Mouse (Mus musculus) gastrocnemius, postnatal 25 days (tissue): Measurements from ENCODE around the gene Mrpl41. TPM values are rescaled to one million over a fixed set of nuclear protein-coding genes. Genes with fewer than 3 reads are reported as not detected.
"Not testable (repeated sequence)": the region's sequence is repeated elsewhere in the genome, so short reads cannot be mapped to it uniquely, and the experiment has no call there.

ENCODE experiments used
- DNase-seq: peaks from one replicate; pipeline ENCODE4 v3.0.0; 2022
- long read RNA-seq, 2 experiments: library from polyadenylated mRNA; stranded (forward); transcript quantifications; one replicate each; pipeline ENCODE4 v2.0.0; 2021
- total RNA-seq, 2 experiments: library from RNA; stranded (reverse); gene quantifications; 1 replicate in 1 of 2; 2 replicates in 1 of 2; pipeline ENCODE4 v1.2.3; 2021

Mrpl41 gene
- total RNA-seq, result 10 to 100 TPM; 38.5 to 46.3 TPM
- long read RNA-seq, experiment 1, transcript Mrpl41-201 (2 exons, 776 nt), result major isoform, 63 of 67 reads
- long read RNA-seq, experiment 1, partial matches to known transcripts, result 0 of 67 reads
- long read RNA-seq, experiment 1, other reads (novel, unspliced or antisense), result 4 of 67 reads
- long read RNA-seq, experiment 2, transcript Mrpl41-201 (2 exons, 776 nt), result major isoform, 64 of 70 reads
- long read RNA-seq, experiment 2, partial matches to known transcripts, result 0 of 70 reads
- long read RNA-seq, experiment 2, other reads (novel, unspliced or antisense), result 6 of 70 reads

DNA sequence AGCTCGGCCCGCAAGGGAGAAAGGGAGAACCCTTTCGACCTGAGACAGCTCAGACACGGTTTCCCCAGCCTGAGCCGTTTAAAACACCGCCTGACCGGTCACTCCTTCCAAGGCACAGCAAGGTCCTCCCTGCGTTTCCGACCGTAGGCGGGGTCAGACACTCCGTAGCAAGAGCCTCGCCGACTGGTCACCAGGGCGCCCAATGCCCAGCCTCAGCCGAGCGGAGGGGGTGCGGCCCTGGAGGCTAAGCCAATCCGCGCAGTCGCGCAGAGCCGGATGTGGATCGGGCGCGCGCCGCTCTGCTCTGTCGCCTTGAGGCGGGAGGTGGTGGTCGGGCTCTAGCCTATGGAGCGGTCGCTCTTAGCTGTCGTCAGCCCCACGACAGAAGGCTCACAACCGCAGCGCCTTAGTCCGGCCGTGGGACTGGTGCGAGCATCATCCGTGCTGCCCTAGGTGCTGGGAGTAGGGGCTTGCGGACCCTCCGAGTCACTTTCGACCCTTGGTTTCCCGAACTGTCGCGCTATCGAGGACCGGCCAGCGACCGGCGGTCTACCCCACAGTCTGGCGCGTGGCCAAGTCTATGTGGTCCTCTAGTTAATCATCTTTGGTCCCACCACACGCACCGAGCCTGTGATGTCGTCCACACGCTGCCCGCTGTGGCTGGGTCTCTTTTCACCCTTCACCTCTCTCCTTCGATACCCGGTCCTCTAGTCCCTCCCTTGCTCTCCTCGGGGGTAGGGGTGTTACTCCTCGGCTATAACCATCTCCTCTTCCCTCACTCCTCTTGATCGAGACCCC is at the start of gene Mrpl41:
Gene Mrpl41, minus strand, starts transcription at position 193 of the 798 bp plus-strand sequence.
- DNase-seq, result peak; percentile 98

DNA sequence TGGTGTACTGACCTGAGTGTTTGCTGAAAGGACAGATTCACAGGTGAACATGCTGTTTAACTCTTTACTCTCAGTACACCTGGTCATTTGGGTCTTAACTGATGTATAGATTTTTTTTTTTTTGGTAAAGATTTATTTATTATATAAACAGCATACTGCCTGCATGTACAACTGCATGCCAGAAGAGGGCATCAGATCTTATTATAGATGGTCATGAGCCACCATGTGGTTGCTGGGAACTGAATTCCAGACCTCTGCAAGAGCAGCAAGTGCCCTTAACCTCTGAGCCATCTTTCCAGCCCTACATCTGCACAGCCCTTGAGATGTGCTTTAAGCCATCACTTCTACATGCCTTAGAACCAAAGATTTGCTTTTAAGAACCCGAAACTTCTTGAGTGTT is 47.8 kb upstream of the Mrpl41 start:
- DNase-seq, result no peak

DNA sequence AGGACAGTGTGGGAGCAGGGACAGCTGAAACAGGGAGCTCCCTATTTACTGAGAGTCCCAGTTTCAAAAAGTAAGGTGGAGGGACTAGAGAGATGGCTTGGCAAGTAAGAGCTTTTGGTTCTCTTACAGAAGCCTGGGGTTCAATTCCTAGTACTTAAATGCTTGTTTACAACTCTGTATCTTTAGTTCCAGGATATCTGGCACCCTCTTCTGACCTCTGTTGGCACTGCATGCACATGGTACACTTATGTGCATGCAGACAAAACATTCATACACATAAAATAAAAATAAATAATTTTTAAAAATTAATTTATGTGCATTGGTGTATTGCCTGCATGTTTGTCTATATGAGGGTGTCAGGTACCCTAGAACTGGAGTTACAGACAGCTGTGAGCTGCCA is 33.4 kb upstream of the Mrpl41 start:
- DNase-seq, result no peak

DNA sequence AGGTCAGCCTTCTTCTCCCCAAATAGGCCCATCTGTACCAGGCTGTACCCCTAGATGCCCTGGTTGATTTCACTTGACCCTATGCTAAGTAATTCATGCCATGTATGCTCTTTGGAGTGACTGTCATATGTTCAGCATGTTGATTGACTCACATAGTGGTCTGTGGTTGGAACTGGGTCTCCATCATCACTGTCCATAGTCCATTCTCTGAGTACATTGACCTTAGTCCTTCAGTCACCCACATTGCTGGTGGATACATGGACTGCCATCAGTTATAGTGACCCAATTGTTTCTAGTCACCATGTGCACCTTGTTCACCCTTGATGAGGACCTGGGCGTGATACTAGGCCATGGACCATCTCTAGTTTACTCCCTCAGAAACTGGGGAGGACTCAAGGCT is 31.9 kb upstream of the Mrpl41 start:
- DNase-seq, result no peak

DNA sequence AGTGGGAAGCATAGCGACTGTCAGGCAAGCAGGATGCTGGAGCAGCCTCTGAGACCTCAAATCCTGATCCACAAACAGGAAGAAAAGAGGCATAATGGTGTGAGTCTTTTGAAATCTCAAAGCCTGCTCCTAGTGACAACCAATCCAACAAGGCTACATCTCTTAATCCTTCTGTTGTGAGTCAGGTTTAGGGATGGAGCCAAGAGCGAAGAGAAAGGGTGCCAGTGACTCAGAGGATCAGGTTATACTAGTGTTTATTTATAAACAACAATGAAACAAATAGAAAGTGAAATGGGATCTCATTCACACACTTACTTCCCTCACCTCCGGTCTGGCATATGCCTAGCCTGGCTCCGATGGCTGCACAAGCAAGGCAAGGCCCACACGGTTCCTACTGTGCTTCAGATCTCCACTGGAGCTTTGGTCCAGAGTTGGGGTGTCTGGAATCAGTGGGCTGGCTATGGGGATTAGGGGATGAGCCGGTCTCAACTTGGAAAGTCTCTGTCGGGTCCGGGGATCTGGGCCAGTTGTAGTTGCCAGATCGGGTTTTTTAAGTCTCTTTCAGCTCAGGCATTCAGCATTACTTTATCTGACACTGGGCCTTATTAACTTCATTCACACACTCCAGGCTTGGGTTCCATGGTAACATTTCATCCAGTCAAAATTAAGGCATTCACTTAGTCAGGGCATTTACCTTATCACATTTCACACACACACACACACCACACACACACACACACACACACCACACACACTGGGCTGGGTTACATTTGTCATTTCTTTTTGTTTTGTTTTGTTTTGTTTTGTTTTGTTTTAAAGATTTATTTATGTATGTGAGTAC is 29.3 kb upstream of the Mrpl41 start:
- no peak for DNase-seq

DNA sequence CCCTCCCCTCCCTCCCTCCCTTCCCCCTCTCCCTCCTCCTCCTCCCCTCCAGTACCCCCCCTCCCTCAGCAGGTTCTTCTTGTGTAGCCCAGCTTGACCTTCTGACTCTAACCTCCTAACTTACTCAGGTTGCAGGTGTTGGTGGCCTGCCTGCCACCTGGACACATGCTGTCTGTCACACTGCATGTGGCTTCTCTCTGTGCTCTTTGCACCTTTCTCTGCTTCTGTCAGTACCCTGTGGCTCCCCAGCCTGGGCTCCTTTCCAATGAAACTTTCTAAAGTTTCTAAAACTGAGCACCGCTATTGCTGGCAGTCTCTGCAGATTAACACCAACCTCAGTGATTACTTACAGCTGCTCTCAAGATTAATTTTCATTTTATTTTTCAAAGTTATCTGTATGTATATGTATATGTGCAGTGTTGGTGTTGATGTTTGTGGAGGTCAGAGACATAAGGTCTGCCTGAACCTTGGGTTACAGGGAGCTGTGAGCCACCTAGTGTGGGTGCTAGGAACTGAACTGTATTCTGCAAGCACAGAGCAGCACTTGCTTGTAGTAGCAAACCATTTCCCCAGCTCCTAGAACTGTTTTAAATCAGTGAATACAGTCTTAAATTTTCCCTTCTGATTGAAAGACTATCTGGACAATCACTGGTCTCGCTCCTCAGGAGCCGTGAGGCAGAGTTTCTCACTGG is 25.8 kb upstream of the Mrpl41 start:
- DNase-seq, result no peak

DNA sequence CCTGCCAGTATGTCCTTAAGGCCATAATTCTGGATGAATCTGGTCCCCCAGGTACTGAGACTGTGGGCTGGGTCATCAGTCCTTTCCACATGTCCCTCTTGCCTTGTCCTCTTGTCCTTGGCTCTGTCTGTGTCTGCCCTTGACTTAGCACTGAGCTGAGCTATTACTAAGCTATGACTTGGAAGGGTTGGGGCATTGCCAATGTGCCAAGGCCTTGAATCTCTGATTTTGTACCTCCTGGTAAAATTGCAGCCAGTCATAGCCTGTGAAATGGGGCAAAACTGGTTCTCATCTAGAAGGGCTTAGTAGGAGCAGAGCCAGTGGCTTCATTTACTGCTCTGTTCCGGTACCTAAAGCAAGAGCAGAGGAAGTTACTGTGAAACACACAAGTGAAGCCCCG is 21.6 kb upstream of the Mrpl41 start:
- no peak for DNase-seq

DNA sequence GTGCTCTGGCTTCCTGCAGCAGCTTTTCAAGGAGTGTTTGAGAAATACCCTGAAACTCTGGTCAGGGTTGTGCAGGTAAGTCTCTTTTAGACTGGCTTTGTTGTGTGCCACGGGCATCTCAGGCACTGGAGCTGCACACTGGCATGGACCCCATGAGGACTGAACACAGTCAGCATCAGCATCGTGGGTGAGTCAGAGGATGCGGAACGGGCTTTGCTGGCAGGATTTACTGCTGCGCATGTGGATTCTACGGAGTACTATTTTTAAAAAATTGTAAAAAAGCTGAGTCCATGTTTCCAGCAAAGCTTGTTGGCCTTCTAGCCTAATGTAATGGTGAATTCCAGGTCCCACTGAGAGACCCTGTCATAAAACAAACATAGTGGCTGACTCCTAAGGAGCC is 20.4 kb upstream of the Mrpl41 start:
- no peak for DNase-seq

DNA sequence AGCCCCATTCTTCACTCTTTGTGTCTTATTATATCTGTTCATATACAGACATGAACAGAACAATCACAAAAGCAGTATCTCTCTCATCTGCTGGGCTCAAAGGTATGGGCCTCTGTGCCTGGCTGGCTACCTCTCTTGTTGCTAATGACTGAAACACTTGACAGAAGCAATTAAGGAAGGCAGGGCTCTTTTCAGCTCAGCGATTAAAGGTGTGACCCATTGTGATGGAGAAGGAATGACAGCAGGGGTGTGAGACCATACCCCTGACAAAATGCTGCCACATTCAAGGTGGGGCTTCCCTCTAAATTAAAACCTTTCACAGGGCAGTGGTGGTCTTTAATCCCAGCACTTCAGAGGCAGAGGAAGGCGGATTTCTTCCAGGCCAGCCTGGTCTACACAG is 12.9 kb upstream of the Mrpl41 start:
- DNase-seq, result no peak

DNA sequence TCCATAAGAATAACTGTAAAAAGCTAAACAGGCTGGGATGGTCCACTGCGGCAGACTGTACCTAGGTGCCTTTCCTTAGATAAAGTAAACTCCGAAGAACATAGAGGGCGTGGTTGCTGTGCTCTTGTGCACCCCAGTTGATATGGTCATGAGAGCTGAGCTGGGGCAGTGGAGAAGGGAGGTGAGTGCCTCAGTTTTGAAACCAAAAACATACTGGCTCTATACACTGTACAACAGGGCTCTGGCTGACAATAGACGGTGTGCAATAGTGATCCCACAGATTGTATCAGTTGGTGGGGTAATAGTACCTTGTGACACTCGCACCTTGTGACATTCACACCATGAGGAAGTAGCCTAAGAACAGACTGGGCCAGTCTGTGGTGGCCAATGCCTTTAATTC is 2.1 kb upstream of the Mrpl41 start:
- no peak for DNase-seq

DNA sequence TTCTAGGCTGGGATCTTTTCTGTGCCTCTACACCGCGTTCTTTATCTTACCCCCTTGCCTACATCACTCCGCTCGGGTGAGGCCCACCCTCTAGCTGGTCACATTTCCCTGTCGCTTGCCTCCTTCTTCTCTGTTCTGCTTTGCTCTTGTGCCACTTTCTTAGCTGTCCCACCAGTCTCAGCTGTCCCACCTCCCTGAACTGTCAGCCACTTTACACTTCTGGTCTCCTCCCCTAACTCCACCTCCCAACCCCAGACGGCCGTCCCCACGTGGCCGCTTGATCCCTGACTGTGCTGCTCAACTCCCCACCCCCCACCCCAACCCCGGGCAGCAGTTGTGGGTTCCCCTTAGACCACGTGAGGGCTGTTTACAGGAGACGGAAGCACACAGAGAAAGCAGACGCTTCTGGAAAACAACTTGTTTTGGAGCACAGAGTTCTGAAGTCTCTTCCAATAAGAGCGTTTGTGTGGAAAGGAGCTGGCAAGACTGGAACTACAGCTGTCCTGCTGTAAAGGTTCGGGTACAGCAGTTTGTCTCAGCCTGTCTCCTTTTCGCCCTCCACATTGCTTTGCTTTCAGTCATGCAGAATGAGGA is 903 bp upstream of the Mrpl41 start, which contains the start of gene Pnpla7:
Gene Pnpla7, plus strand, starts transcription at position 330 of the 594 bp plus-strand sequence.
- peak; percentile 87 for DNase-seq

DNA sequence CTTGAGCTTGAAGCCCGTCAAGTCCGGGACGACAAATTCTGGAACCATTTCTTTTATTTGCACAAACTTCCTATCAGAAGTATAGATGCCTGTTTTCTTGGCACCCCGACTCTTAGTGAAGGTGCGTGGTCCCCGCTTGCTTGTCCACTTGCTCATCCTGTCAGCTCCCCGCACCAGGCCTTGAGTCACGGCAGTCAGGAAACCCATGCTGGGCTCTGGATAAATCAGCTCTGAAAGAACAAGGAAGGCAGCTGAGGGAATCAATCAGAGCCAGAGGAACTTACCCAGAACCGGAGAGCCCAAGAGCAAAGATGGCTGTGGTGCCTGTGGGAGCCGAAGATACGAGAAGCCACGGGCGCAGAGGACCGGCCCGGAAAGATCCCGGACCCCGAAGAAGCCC is 446 bp downstream of the Mrpl41 start:
- not testable (repeated sequence) for DNase-seq

DNA sequence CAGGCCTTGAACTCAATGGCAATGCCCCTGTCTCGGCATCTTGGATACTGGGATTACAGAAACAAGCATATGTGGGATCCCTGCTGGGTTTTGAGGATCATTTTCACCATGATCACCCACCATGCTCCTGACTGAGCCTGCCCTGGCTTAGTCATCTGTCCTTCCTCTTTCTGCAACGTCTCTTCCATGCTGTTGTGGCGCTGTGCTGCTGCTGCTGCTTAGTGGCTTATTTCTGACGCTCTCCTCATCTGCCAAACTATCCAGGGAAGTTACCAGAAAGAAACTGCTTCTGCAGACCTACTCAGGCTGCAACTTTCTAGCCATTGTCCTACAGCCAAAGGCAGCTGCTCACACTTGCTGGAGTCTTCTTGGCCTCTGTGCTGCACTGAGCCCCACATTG is 4.5 kb downstream of the Mrpl41 start:
- DNase-seq, result no peak

DNA sequence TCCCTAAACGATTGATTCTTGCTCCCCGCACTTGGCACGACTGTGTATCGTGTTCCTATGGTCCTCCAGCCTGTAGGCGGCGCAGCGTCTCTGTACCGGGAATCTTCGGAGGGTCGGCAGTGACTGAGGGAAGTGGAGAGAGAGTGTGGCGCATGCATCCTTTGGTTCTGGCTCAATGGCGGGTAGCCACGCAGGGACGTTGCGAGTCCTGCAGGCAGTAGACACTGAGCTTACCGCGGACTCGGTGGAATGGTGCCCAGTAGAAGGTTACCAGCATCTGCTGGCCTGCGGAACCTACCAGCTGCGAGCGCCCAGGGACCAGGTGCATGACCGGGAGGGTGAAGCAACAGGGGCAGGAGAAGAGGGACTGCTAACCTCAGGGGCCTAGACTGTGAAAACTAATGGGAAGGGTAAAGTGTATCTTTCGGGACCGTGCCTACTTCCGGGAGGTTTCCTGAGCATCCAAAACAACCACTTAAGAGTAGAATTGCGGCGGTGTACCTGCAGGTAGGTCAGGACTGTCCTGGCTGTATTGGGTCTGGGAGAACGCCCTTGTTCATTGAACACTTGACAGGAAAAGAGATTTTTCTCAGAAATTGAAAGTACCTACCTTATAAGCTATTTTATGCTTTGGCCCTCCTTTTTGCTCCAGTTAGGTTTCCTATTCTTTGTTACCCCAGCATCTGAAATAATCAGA is 12.4 kb downstream of the Mrpl41 start, which contains the start of gene Dph7:
Gene Dph7, plus strand, starts transcription at position 97 of the 697 bp plus-strand sequence.
- DNase-seq, result peak; percentile 66

DNA sequence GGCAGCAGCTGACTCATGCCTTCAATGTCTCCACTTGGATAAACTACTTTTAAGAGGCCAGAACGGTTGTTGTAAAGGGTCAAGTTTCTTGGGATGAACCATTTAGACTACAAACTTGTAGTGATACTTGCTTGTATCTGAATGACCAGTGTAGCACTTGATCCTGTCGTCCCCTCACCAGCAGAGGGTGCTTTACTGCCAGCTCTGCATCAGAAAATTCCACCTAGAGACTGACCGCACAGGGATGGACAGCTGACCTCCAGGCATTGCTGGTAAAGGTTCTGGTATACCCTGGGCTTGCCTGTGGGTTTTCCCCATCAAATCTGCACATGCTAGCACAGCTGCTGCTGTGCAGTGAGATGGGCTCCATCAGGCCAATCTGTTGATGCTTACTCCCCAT is 14.0 kb downstream of the Mrpl41 start:
- DNase-seq, result no peak

DNA sequence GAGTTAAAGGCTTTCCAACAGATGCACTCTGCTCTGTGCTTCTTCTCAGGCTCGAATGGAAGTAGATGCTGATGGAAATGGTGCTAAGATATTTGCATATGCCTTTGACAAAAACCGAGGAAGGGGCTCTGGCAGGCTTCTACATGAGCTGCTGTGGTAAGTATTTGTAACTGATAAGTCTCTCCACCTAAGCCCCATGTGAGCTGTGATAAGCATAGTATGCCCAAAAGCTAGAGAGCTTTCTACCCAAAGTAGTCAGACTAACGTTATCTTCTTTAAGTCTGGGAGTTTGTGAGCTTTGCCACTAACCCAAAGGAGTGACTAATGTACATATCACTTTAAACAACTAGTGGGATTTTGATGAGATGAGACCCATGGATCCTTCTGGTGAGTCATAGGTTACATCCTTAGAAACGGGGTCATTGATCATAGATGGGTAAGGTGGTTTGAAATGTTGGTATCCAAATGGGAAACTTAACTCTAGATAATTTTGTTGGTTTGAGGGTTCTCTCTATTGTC is 22.3 kb downstream of the Mrpl41 start:
- no peak for DNase-seq

DNA sequence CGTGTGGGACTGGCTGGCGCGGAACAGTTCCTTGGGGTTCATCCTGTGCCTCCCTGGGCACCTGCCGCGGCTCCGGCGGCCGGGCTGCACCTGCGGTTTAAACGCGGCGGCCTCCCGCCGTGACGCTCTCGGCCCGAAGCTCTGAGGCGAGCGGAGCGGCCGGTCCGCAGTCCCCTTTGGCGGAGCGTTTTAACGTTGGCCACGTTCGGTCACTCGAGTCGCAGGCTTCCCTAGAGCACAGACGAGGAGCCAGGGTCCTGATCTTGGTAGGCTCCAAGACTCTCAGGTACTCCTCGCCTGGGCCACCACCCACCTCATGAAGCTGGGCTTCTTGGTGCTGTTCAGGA is 24.7 kb downstream of the Mrpl41 start:
- DNase-seq, result no peak

DNA sequence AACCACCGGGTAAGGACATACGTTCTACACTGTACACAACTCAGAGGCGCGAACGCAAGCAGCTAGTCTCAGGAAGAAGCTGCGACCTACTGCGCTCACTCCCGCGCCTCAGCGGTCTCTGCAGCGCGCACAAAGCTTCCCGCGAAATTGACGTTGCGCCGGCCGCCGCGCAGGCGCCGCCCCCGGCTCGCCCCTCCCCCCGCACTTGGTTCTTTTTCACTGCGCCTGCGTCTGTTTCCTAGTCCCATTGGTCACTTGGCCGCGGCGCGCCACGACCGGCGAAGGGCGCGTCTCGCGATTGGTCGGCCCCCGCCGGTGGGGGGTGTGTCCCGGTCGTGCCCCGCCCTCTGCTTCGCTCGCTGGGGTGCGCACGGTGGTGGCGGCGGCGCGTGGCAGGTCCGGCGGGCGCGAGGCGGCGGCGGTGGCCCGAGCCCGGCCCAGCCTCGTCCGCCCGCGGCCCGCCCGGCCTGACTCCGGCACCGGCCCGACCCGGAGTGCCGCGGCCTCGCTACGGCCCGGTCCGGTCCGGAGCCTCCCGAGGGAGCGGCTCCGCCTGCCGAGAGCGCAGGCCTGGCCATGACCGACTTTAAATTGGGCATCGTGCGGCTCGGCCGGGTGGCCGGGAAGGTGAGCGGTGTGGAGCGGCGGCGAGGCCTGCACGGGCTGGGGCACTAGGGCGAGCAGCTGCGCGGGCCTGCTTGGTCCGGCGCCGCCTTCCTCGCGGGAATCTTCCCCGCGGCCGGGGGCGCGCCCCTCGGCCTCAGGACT is 25.3 kb downstream of the Mrpl41 start, which contains the start of gene Zmynd19:
Gene Zmynd19, plus strand, starts transcription at position 372 of the 768 bp plus-strand sequence.
- DNase-seq, result peak; percentile 98

DNA sequence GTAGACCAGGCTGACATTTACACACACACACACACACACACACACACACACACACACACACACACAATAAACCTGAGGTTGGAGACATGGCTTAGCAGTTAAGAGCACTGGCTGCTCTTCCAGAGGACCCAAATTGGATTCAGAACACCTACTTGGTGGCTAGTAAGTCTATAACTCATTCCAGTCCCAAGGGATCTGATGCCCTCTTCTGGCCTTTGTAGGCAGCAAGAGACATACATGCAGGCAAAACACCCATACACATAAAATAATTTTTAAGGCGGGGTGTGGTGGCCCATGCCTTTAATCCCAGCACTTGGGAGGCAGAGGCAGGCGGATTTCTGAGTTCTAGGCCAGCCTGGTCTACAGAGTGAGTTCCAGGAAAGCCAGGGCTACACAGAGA is 30.6 kb downstream of the Mrpl41 start:
- DNase-seq, result not testable (repeated sequence)

DNA sequence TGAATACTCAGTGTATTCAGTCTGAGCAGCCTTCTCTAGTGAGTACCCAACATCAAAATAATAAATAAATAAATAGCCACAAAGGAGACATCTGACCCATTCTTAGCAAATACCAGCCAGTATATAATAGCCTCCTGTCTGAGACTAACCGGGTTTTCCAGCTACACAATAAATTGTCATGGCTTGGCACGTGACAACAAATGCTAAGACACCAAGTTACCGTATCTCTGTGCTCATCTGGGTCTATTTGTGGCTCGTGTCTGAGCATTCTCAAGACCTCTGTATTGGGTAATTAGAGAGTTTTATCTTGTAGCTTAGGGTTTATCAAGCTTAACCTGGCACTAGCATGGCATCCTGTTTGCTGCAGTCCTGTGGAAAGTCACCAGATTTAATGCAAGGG is 32.8 kb downstream of the Mrpl41 start:
- DNase-seq, result no peak
